Mouse (Mus musculus): ENCODE data around the gene 9530002B09Rik.

Gene 9530002B09Rik

DNA sequence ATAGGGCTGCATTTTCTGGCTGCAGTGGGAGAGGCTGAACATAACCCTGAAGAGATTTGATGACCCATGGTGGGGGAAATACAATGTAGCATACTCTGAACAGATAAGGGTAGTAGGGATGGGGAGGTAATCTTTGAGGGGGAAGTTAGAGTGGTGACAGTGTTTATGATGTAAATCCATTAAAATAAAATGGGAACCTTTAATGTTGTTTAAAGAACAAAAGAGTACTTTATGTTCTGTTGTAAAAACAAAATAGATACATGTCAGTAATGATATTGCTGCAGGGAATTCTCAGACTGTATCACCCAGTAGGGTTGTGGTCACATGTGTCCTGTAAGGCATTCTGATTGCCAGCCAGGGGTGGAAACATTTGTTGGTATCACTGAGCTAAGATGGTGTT lies at the start of gene 9530002B09Rik:
Gene 9530002B09Rik, plus strand, starts transcription at position 301 of the 400 bp plus-strand sequence.
- DNase-seq (ENCODE audit: low read depth in 1 of 2, low spot score in 2 of 2): no peak

Data from monocyte, adult 2 months (primary cell).